Mouse (Mus musculus) c-Kit-positive CD71-positive TER-119-negative erythroid progenitor cells, embryonic 14.5 days (primary cell): ENCODE data around the gene Wdr76.
"Not testable (repeated sequence)": the region's sequence is repeated elsewhere in the genome, so short reads cannot be mapped to it uniquely, and the experiment has no call there.

Experiments
- DNase-seq: peaks from one replicate; pipeline ENCODE4 v3.0.0-alpha.2; 2013; ENCODE audit warnings: low read depth

The Wdr76 gene

GRCm38 (mm10) chr2:121505942-121506882 lies at the start of gene Wdr76, which contains the start of gene Mfap1a:
TSS of gene Wdr76 (plus strand) at chr2:121506723.
TSS of gene Mfap1a (minus strand) at chr2:121506665.
- DNase-seq: peak; percentile 92

GRCm38 (mm10) chr2:121460071-121460470 lies 46.5 kb upstream of the Wdr76 start:
- DNase-seq: no peak

GRCm38 (mm10) chr2:121468982-121469381 lies 37.5 kb upstream of the Wdr76 start:
- not testable (repeated sequence) for DNase-seq

- not testable (repeated sequence) for DNase-seq
Observed at GRCm38 (mm10) chr2:121472783-121473182, 33.7 kb upstream of the Wdr76 start.

GRCm38 (mm10) chr2:121473301-121474179 lies 33.0 kb upstream of the Wdr76 start, which contains the start of gene Mfap1b:
TSS of gene Mfap1b (minus strand) at chr2:121474067.
- DNase-seq: peak; percentile 85

GRCm38 (mm10) chr2:121474180-121474535 lies 32.4 kb upstream of the Wdr76 start:
- no peak for DNase-seq

GRCm38 (mm10) chr2:121475306-121475705 lies 31.2 kb upstream of the Wdr76 start:
- DNase-seq: not testable (repeated sequence)

- DNase-seq: no peak
Observed at GRCm38 (mm10) chr2:121477491-121478266, 28.8 kb upstream of the Wdr76 start.

GRCm38 (mm10) chr2:121480498-121480897 lies 26.0 kb upstream of the Wdr76 start:
- DNase-seq: no peak

- not testable (repeated sequence) for DNase-seq
Observed at GRCm38 (mm10) chr2:121480916-121481315, 25.6 kb upstream of the Wdr76 start.

- no peak for DNase-seq
Observed at GRCm38 (mm10) chr2:121483576-121483975, 22.9 kb upstream of the Wdr76 start.

GRCm38 (mm10) chr2:121484403-121484802 lies 22.1 kb upstream of the Wdr76 start:
- DNase-seq: not testable (repeated sequence)

- not testable (repeated sequence) for DNase-seq
Observed at GRCm38 (mm10) chr2:121501550-121501949, 5.0 kb upstream of the Wdr76 start.

GRCm38 (mm10) chr2:121507173-121507950 lies 839 bp downstream of the Wdr76 start:
- DNase-seq: no peak

- DNase-seq: no peak
Observed at GRCm38 (mm10) chr2:121507951-121508330, 1.4 kb downstream of the Wdr76 start.

GRCm38 (mm10) chr2:121509584-121509983 lies 3.1 kb downstream of the Wdr76 start:
- DNase-seq: peak; percentile 74

- DNase-seq: no peak
Observed at GRCm38 (mm10) chr2:121511401-121511800, 4.9 kb downstream of the Wdr76 start.

GRCm38 (mm10) chr2:121512991-121513765 lies 6.7 kb downstream of the Wdr76 start:
- not testable (repeated sequence) for DNase-seq

GRCm38 (mm10) chr2:121514211-121514610 lies 7.7 kb downstream of the Wdr76 start:
- no peak for DNase-seq

- DNase-seq: no peak
Observed at GRCm38 (mm10) chr2:121518106-121518505, 11.6 kb downstream of the Wdr76 start.
